Mouse (Mus musculus) midbrain, embryonic 12.5 days (tissue): ENCODE results near the gene Gsdme. TPM values are rescaled to one million over a fixed set of nuclear protein-coding genes. Genes with fewer than 3 reads are reported as not detected.

Experiments used
- ATAC-seq: fragments of 200-750 bp; cut with Nextera tagmentation; 2 replicates; pipeline ENCODE4 v1.8.0; 2017; ENCODE audit warnings: low read depth, moderate TSS enrichment, moderate library complexity; ENCODE audit not compliant: low FRiP score
- H3K27ac ChIP-seq: fragments of 300-500 bp; sonication (generic); replicated peaks from 2 replicates; pipeline ENCODE4 v1.5.1; 2016; ENCODE audit warnings: mild to moderate bottlenecking
- H3K27me3 ChIP-seq: fragments of 300-500 bp; sonication (generic); 2 replicates; pipeline ENCODE4 v1.6.1; 2016; ENCODE audit warnings: mild to moderate bottlenecking
- H3K36me3 ChIP-seq: fragments of 300-500 bp; sonication (generic); 2 replicates; pipeline ENCODE4 v1.6.1; 2016
- H3K4me1 ChIP-seq: fragments of 300-500 bp; sonication (generic); 2 replicates; pipeline ENCODE4 v1.6.1; 2016
- H3K4me2 ChIP-seq: fragments of 300-500 bp; sonication (generic); replicated peaks from 2 replicates; pipeline ENCODE4 v1.6.1; 2016; ENCODE audit warnings: mild to moderate bottlenecking, moderate library complexity
- H3K4me3 ChIP-seq: fragments of 300-500 bp; sonication (generic); 2 replicates; pipeline ENCODE4 v1.5.1; 2016; ENCODE audit warnings: mild to moderate bottlenecking
- H3K9ac ChIP-seq: fragments of 300-500 bp; sonication (generic); replicated peaks from 2 replicates; pipeline ENCODE4 v1.6.1; 2016; ENCODE audit warnings: mild to moderate bottlenecking, moderate library complexity
- H3K9me3 ChIP-seq: fragments of 300-500 bp; sonication (generic); 2 replicates; pipeline ENCODE4 v1.6.1; 2016; ENCODE audit warnings: mild to moderate bottlenecking
- WGBS: fragments of 180-500 bp; shearing (Covaris S2); methylation state at CpG from one replicate; pipeline ENCODE4 v1.1.7; 2016; 5-methylcytosine and 5-hydroxymethylcytosine counted together
- polyA plus RNA-seq: library from polyadenylated mRNA; unstranded; fragments of >200 nt; fragmentation: Nextera tagmentation; extraction: Ambion mirVana; gene quantifications from 2 replicates; pipeline ENCODE4 v1.2.1, GENCODE M21; 2016

Gene Gsdme
- polyA plus RNA-seq, 1 experiment from 2014 or later: 56.0 TPM

GRCm38 (mm10) chr6:50279642-50280041, 16.0 kb upstream of the Gsdme start:
- no peak overlapping the region for H3K4me2 ChIP-seq
- no peaks in the 10 kb centered on the region for H3K27me3 ChIP-seq
- H3K4me3 ChIP-seq: no peak overlapping the region
- H3K36me3 ChIP-seq: no peaks in the 10 kb centered on the region
- ATAC-seq: no peak
- no peak overlapping the region for H3K9ac ChIP-seq
- no peaks in the 10 kb centered on the region for H3K4me1 ChIP-seq
- no peaks in the 10 kb centered on the region for H3K9me3 ChIP-seq
- no peak overlapping the region for H3K27ac ChIP-seq
- WGBS: 87% methylated on average over 7 of the region's 7 CpGs

DNA sequence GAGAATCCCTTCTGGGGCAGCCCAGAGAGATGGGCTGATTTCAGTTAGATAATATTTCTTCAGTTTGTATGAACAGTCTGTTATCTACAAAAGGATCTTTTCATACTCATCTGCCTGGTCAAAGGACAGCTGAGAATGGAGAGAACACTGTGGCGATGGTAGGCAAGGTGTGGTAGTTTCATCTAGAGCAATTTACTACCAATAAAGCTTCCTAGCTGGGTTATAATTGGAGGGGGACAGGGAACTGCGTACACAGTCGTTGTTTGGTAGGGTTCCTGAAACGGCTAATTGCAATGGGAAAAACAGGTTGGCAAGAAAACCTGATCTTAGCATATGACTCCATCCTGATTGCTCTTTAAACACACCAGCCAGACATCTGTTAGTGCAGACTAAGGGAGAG, 10.3 kb upstream of the Gsdme start:
- Histone ChIP-seq H3K9ac (no peak overlapping the region), H3K4me3 (no peak overlapping the region), H3K9me3 (no peaks in the 10 kb centered on the region), H3K27me3 (no peaks in the 10 kb centered on the region), H3K4me1 (no peaks in the 10 kb centered on the region), H3K27ac (no peak overlapping the region), H3K36me3 (no peaks in the 10 kb centered on the region), H3K4me2 (no peak overlapping the region)
- no peak for ATAC-seq
- 92% methylated on average over 4 of the region's 4 CpGs for WGBS

GRCm38 (mm10) chr6:50273416-50273815, 9.8 kb upstream of the Gsdme start:
- Histone ChIP-seq H3K4me1 (no peaks in the 10 kb centered on the region), H3K4me3 (no peak overlapping the region), H3K9ac (no peak overlapping the region), H3K36me3 (no peaks in the 10 kb centered on the region), H3K9me3 (no peaks in the 10 kb centered on the region), H3K27me3 (no peaks in the 10 kb centered on the region), H3K4me2 (no peak overlapping the region), H3K27ac (no peak overlapping the region)
- 77% methylated on average over 1 of the region's 1 CpGs for WGBS
- ATAC-seq: no peak

GRCm38 (mm10) chr6:50262310-50262709, 1.4 kb downstream of the Gsdme start:
- H3K27ac ChIP-seq: peak overlapping the region; percentile 72; the same call in 1 of the 2 replicates
- 33% methylated on average over 7 of the region's 7 CpGs for WGBS
- peak overlapping the region; percentile 75 for H3K4me2 ChIP-seq
- H3K36me3 ChIP-seq: no peaks in the 10 kb centered on the region
- peaks cover 15% of the 10 kb centered on the region for H3K4me1 ChIP-seq
- H3K27me3 ChIP-seq: no peaks in the 10 kb centered on the region
- 0 out of 2 replicates have a peak, but pooled peaks have one; percentile 33 for ATAC-seq
- peak overlapping the region; percentile 55 for H3K4me3 ChIP-seq
- H3K9ac ChIP-seq: peak overlapping the region; percentile 70
- no peaks in the 10 kb centered on the region for H3K9me3 ChIP-seq

DNA sequence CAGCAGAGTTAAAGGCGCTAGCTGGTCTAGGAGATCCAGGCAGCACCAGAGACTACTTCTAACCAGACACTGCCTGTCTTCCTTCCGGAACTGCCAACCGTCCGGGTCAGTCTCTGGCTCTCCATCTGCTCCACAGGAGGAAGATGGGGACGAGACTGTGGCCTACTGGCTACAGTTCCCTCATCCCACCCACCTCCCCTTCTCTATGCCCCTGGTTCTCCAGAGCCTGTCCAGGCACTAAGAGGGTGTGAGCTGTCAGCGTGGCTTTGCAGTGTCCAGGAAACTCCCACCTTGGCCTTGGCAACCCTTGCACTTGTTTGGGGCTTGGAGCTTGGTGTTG, 1.8 kb downstream of the Gsdme start:
- H3K27me3 ChIP-seq: no peaks in the 10 kb centered on the region
- peak; percentile 74; the same call in 1 of the 2 replicates for ATAC-seq
- peak overlapping the region; percentile 75 for H3K4me2 ChIP-seq
- H3K4me3 ChIP-seq: peak overlapping the region; percentile 55
- no peaks in the 10 kb centered on the region for H3K9me3 ChIP-seq
- H3K9ac ChIP-seq: peak overlapping the region; percentile 70
- peaks cover 15% of the 10 kb centered on the region for H3K4me1 ChIP-seq
- WGBS: 0% methylated on average over 6 of the region's 6 CpGs
- H3K36me3 ChIP-seq: no peaks in the 10 kb centered on the region
- peak overlapping the region; percentile 72 for H3K27ac ChIP-seq

DNA sequence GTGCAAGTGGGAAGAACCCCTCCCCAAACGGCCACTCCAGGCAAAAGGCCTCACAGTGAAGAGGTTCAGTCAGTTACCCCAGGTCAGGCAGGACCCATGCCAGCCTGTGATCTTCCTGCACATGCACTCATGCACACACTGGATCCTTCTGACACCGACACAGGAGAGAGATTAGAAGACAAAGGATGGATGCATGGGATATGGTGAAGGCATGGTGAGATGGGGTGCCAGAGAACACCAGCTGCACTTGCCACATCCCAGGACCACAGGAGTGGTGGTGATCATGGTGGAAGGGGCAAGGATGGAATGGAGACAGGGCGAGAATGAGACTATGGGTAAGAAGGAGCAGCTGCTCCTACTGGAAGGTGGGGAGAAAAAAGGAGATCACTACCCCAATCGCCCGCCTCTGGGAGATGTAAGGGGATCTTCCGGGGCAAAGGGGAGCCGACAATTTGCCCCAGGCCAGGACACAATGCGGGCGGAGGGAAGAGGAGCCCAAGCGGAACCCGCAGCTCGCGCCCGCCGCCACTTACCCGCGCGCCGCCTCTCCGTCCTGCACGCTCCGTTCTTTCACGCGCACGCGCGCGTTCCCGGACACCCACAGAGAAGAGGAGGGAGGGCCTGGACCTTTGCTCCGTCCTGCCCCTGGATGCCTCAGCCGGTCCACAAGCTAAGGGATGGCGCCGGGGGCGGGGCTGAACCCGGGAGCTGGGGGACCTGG, 2.3 kb downstream of the Gsdme start:
- Histone ChIP-seq H3K9me3 (no peaks in the 10 kb centered on the region), H3K27ac (peak overlapping the region; percentile 72), H3K4me1 (peaks cover 15% of the 10 kb centered on the region), H3K9ac (peak overlapping the region; percentile 70), H3K4me3 (peak overlapping the region; percentile 55), H3K27me3 (no peaks in the 10 kb centered on the region), H3K36me3 (no peaks in the 10 kb centered on the region), H3K4me2 (peak overlapping the region; percentile 75)
- WGBS: 2% methylated on average over 32 of the region's 35 CpGs
- ATAC-seq: peak; percentile 89

DNA sequence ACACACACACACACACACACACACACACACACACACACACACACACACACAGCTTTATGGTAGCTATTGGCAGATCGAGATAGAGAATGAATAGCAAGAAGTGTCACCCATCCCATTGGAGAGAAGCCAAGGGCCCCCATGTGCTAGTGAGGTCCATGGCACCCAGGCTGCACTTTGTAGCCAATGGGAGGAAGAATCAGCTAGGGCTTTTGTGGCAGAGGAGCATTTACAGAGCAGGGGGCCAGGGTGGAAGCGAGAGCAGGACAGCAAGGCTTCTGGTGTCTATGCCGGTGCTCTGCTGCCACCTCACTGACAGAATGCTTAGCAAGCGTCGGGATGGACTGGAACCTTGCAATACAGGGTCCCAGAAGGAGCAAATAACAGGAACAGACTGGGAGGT, 8.3 kb downstream of the Gsdme start:
- 81% methylated on average over 5 of the region's 5 CpGs for whole genome bisulfite sequencing
- H3K27ac ChIP-seq: no peak overlapping the region
- no peaks in the 10 kb centered on the region for H3K9me3 ChIP-seq
- H3K36me3 ChIP-seq: no peaks in the 10 kb centered on the region
- H3K9ac ChIP-seq: no peak overlapping the region
- H3K4me1 ChIP-seq: peaks cover 3% of the 10 kb centered on the region; the same call in 1 of the 2 replicates
- no peak for ATAC-seq
- no peak overlapping the region for H3K4me3 ChIP-seq
- H3K4me2 ChIP-seq: no peak overlapping the region
- H3K27me3 ChIP-seq: no peaks in the 10 kb centered on the region

DNA sequence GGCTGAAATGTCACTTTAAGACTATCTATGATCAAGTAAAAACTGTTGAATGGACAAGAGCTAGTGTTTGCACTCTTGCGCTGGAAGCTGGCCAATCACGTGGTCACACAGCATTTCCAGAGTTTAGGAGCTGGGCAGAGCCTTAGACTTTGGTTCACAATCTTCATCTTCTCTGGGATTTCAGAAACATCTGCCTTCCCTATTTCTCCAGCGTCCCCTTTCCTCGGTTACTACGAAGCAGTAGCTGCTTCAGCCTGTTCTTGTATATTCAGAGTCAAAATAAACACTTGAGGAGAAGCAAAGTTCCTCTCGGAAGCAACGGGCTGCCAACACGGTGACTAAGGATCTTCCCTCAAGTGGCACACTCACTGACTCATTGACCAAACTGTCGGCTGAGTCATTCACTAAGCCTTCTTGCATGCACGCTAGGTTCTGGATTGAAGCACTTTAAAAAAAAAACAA, 8.9 kb downstream of the Gsdme start:
- Histone ChIP-seq H3K9me3 (no peaks in the 10 kb centered on the region), H3K27me3 (no peaks in the 10 kb centered on the region), H3K9ac (no peak overlapping the region), H3K4me3 (no peak overlapping the region), H3K4me2 (no peak overlapping the region), H3K36me3 (no peaks in the 10 kb centered on the region), H3K27ac (no peak overlapping the region), H3K4me1 (peaks cover 3% of the 10 kb centered on the region; the same call in 1 of the 2 replicates)
- WGBS: 75% methylated on average over 10 of the region's 10 CpGs
- ATAC-seq: no peak

GRCm38 (mm10) chr6:50252690-50253089, 11.0 kb downstream of the Gsdme start:
- H3K4me1 ChIP-seq: peaks cover 3% of the 10 kb centered on the region; the same call in 1 of the 2 replicates
- H3K36me3 ChIP-seq: no peaks in the 10 kb centered on the region
- no peak for ATAC-seq
- H3K9me3 ChIP-seq: no peaks in the 10 kb centered on the region
- H3K4me2 ChIP-seq: no peak overlapping the region
- WGBS: 78% methylated on average over 5 of the region's 5 CpGs
- H3K9ac ChIP-seq: no peak overlapping the region
- H3K27ac ChIP-seq: no peak overlapping the region
- H3K4me3 ChIP-seq: no peak overlapping the region
- H3K27me3 ChIP-seq: no peaks in the 10 kb centered on the region

DNA sequence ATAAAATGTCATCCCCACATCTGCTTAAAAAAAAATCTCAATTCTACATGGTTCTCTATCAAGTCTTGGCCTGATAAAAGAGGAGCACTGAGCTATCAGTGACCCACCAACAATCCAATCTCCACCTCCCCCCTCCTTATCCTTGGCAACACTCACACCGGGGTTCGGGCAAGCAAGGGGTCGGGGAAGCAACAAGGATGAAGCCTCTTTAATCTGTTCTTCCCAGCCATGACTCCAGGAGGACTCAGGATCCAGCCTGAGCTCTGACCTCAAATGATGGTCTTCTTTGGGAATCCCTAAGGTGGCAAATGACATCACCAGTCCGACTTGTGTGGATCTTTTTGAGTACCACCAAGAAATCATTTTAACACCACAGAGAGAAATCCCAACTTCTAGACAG, 15.9 kb downstream of the Gsdme start:
- WGBS: 88% methylated on average over 4 of the region's 4 CpGs
- Histone ChIP-seq H3K27me3 (no peaks in the 10 kb centered on the region), H3K4me1 (no peaks in the 10 kb centered on the region), H3K9ac (no peak overlapping the region), H3K36me3 (no peaks in the 10 kb centered on the region), H3K27ac (no peak overlapping the region), H3K4me2 (no peak overlapping the region), H3K4me3 (no peak overlapping the region), H3K9me3 (no peaks in the 10 kb centered on the region)
- no peak for ATAC-seq

GRCm38 (mm10) chr6:50247356-50247755, 16.3 kb downstream of the Gsdme start:
- no peaks in the 10 kb centered on the region for H3K27me3 ChIP-seq
- H3K9me3 ChIP-seq: no peaks in the 10 kb centered on the region

GRCm38 (mm10) chr6:50244967-50245366, 18.7 kb downstream of the Gsdme start:
- Histone ChIP-seq H3K9ac (no peak overlapping the region), H3K36me3 (no peaks in the 10 kb centered on the region), H3K27me3 (no peaks in the 10 kb centered on the region), H3K27ac (no peak overlapping the region), H3K4me3 (no peak overlapping the region), H3K4me2 (no peak overlapping the region), H3K4me1 (no peaks in the 10 kb centered on the region), H3K9me3 (no peaks in the 10 kb centered on the region)
- 81% methylated on average over 4 of the region's 4 CpGs for WGBS
- no peak for ATAC-seq

More at GRCm38 (mm10) chr6:50247356-50247755, 16.3 kb downstream of the Gsdme start:
- Histone ChIP-seq H3K9ac (no peak overlapping the region), H3K4me3 (no peak overlapping the region), H3K27ac (no peak overlapping the region), H3K4me1 (no peaks in the 10 kb centered on the region), H3K4me2 (no peak overlapping the region), H3K36me3 (no peaks in the 10 kb centered on the region)
- no peak for ATAC-seq
- 74% methylated on average over 2 of the region's 2 CpGs for WGBS

DNA sequence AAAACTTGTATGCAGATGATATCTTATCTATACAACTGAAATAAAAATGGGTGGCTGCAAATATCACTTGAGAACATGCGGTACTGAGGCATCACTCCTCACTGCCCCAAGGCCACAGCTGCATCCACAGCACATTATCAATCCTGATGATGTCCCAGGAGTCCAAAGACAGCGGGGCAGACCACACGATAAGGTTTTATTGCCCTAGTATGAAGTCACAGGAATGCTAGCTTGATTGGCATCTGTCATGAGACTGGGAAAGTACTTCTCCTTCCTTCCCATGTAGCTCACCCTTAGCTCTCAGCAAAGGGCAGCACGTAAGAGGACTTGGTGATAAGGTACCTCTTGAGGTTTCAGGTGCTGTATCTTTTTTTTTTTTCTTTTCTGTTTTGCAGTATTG, 19.5 kb downstream of the Gsdme start:
- no peak for ATAC-seq
- Histone ChIP-seq H3K4me2 (no peak overlapping the region), H3K4me3 (no peak overlapping the region), H3K36me3 (no peaks in the 10 kb centered on the region), H3K4me1 (no peaks in the 10 kb centered on the region), H3K9ac (no peak overlapping the region), H3K27ac (no peak overlapping the region), H3K9me3 (no peaks in the 10 kb centered on the region), H3K27me3 (no peaks in the 10 kb centered on the region)
- WGBS: 80% methylated on average over 4 of the region's 4 CpGs
